Mouse (Mus musculus): ENCODE data around the gene Trim46.
A peak's percentile ranks its signal among the peaks of the same experiment; 100 is the strongest.

Trim46 gene

DNA sequence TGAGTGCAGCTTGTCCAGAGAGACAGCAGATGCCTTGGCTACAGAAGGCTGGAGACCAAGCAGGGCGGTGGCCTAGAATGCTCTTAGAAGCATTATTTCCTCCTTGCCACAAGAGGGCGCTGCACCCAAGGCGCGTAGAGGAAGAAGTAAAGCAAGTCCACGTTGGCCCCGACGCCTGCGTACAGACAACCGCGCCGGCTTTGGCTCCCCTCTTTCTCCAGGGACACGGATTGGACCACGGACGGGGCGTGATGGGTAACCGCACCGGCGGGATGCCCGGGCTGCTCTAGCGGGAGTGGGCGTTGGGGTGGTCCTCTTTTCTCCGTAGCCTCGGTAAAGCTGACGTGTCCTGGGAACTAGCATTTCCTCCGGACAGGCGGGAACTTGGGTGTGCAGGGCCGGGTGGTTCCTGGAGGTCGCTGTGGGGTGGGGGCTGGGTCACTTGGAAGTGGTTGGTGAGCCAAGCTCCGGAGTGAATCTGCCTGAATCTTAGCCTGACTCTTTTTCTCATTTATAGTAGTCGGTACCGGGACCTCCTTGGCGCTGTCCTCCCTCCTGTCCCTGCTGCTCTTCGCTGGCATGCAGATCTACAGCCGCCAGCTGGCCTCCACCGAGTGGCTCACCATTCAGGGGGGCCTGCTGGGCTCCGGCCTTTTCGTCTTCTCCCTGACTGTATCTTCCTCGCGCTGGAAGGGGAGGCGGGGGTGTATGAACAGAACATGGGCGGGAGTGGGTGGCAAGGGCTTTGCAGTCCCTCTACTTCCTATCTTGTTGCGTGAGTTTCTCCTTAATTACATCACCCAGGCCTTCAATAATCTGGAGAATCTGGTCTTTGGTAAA lies at the start of gene Trim46:
TSS of gene Trim46 (minus strand) at position 49 of the 840 bp plus-strand sequence.
- peak; percentile 92 for DNase-seq

DNA sequence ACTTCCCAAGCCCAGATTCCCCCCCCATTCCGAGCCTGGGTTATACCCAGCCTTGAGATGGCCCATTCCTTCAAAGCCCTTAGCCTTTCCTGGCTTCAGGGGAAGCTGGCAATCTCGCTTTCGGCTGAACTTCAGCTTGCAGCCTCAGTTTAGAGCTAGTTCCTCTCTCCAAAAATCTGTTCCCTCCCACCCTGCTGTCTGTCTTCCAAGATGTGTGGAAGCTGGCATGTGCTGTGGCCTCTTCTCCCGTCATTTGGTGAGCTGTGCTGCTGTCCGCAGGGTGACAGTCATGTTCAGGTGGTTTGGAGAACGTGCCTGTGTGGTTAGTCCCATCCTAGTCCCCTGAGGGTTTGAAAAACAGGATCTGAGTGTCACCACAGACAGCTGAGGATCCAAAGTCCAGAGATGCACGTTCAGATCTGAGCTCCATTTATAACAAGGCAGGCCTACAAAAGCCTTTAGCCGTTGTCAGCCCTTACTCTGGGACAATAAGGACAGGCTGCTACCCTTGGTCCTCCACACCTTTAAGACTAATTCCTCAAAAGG lies 49.6 kb upstream of the Trim46 start:
- no peak for DNase-seq

DNA sequence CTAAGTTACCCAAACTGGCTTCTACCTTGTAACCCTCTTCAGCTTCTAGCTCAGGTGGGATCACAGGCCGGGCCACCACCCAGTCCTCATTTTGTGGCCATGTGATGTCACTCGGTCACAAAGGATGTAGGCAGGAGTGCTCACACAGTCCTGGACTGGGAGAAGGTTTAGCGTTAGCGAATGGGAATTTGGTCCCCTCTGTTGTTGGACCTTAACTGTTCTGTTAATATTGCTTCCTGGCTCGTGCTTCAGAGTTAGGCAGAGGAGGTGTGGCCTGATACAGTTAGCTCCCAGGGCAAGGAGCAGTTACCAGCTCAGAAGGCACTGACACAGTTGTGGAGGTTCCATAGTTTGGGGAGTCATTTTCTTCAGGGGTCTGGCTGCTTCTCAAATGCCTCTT lies 48.1 kb upstream of the Trim46 start:
- no peak for DNase-seq

DNA sequence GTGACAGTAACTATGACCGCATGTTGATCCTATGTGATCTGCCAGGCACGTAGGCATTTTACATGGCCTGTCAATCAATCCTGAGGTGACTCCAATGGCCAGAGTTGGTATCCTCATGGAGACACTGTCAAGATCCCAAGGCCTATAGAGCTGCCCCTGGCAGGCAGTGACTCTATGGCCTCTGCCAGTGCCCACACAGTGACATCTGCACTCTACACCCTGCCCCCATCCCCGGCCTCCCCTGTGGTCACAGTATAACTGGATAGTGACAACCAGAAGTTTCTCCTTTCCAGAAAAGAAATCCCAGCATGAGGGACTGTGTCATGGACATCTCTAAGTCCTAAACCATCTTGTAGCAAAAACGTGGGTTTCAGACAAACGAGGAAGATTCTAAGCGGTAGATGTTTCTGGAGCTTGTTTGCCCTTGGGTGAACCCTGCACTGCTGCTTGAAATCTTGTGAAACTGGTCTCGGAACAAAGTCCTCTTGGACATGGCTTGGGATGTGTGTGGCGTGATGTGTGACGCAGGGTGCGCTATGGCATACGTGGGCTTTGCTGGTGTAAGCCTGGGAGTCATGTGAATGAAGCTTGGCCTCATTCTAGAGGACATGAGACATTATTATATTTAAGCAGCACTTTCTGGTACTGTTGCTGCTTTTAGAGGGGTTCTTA lies 47.3 kb upstream of the Trim46 start:
- no peak for DNase-seq

DNA sequence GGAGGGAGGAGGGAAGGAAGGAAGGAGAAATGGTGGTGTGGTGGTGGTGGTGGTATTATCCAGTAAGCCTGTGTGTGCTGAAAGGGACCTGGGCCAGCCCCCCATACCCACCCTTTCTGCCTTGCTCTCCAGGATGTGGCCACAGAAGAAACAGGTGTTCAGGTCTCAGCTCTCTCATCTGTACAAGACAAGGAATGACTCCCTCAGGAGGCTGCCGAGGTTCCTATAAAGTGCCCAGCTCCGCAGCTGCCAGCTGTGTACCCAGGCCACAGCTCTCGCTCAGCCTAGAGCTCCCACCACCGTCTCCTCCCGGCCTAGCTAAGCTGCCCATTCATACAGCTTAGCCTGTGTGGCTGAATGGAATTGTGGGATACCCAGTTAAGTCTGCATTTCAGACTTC lies 46.2 kb upstream of the Trim46 start:
- no peak for DNase-seq

DNA sequence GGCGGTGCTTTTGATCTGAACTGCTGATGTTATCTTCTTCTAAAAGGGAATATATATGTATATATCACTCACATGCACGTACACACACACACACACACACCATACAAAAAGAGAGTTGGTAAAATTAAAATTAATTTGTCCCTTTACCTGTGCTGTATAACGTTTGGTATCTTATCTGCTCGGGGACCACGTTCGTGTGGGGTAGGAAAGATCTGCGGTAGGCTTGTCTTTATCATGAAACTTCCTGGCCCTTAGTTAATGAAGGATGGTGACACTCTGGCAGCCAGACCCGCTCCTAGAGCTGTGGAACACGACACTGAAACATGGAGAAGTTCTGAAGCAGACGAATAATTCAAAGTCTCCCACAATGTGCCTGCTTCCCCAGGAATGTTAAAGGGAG lies 45.8 kb upstream of the Trim46 start:
- DNase-seq = no peak

DNA sequence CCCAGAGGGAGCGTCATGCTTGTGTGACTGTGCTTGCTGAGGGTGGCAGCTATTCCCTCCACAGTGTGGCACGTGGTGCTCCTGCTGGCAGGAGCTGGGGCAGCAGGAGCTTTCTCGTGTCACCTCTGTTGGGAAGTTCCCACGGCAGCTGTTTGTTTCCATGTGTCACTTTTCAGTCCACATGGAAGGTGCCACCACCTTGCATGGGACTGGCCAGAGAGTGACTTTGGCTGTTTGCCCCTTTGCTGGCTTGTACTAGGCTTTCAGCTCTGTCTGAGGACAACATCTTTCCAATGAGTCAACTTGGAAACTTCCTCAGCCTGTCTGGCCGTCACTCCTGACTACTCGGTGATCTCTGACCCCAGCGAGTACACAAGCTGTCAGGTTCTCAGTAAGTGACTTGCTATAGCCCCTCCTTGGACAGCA lies 42.4 kb upstream of the Trim46 start:
- DNase-seq = no peak

DNA sequence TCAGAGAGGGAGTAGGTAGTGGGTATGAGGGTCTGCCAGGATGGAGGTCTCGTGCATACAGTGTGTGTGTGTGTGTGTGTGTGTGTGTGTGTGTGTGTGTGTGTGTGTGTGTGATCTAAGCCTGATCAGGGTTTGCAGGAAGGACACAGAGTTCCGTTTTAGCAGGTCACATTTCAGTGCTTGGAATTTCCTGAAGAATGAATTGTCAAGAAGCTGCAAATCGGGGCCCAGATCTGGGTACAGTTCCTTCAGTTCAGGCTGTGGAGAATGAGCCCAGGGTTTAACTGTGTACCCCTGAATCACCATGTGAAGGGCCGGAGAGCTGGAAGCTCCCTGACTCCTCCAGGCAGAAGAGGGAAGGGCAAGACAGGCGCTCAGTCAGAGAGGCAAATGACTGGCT lies 41.2 kb upstream of the Trim46 start:
- DNase-seq = no peak

DNA sequence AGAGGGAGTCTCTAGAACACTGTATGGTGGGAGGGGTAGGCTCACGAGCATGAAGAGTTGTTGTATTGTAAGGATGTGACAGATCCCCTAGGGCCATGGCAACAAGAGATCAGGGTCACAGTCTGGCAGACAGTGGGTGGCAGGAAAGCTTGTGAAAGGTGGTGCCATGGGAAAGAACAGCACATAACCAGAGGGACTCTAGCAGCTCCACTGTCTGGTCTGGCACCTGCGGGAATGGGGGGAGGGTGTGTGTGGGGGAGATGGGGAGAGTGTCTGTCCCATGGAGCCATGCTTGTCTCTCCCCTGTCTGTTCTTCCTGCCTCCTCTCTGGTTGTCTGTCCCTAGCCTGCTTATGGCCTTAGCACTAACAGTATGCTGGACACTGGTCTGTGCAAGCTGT lies 39.4 kb upstream of the Trim46 start:
- DNase-seq = no peak

DNA sequence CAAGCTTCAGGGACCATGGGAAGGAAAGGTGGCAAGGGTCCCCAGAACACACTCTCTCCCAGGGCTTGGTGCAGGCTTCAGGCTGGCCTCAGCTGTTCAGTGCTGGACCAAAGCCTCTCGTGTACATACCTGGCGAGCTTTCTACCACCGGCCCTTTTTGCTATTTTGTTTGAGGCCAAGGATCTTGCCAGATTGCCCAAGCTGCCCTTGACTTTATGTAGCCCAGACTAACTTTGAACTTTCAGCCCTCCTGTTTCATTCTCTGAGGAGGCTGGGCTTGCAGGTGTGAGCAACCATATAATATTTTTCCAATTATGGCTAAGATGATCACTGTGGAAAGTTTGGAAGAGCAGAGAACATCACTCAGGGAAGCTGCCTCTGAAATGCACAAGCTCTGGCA lies 38.2 kb upstream of the Trim46 start:
- DNase-seq = no peak

DNA sequence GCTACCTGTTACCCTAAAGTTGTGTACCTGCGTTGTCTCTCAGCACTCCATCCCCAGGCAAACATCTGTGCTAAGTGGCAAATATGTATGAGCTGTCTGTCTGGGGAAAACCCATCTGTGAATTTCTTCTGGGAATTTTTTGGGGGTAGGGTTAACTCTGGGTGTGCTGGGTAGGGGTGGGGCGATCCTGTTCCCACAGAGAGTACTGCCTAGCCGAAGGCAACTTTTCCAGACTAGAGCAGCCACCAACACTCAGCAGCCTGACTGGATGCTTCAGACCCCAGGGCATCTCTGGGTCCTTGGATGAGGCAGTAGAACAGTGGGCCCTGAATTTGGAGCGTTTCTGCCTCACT lies 36.2 kb upstream of the Trim46 start:
- DNase-seq = no peak

DNA sequence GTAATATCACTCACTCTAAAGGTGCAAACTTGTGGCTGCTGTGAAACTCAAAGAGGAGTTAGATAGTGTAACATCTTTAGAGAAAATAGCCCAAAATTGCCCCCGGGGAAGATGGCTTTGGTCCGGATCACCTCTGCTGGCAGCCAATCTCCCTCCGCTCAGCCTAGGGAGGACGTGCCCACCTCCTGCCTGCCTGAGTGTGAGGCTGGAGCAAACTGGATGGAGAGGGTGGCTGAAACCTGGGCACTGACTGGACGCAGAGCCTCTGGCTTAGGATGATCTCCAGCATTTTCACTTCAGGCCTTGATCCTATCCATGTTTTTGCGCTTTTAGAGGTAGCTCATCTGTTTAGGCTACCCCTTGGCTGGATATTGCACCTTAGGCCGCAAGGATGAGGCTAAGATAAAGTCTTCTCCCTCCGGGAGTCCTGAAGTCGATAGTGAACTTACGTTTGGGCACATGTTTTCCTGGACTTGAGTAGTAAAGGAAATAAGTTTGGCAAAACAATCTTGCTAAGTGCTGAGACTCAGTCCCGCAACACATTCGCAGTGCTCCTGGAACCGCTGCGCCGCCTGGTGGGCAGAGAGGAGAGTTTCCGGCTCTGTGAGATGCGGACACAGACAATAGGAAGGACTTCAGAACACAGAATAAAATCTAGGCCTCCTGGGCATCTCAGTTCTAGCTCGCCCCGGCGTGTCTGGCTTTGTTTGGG lies 35.6 kb upstream of the Trim46 start:
- peak; percentile 90 to 91 for DNase-seq

DNA sequence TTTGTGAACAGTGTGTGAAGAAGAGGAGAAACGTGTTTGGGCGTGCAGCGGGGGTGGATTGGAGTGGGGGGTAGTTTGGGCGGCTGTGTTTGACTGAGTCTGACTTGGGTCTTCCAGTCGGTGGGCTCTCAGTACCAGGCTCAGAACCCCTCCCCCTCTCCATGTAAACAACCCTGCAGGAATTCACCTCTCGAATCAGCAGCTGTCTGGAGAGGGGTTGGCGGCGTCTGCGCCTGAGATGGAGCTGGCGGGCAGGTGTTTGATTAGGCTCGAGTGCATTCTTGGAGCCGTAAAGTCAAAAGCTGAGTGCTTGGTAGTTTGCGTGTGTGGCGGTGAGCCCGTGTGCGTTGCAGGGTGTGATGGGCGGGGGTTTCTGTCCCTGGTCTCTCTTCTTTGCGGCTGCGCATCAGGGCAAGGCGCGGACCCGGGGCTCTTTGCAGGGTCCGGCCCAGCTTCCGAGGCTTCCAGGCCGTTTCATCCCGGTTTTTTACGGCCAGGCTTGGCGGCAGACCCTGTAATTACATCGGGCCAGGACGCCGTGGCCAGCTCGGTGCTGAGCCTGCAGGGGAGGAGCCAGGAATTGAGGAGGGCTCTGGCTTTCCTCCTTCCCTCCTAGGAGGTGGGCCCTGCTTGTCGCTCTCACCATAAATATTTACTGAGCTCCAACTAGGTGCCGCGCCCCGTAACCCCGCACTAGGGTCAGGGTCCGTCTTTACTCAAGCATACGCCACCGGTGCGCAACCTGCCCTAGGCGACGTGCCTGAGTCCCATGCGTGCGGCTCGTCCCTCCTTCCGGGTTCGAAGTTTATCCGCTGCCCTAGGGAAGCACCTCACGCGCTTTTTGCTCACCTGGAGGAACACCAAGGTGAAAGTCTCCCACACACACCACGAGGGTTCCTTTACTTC lies 34.8 kb upstream of the Trim46 start, which contains the start of gene Efna1:
TSS of gene Efna1 (minus strand) at position 537 of the 906 bp plus-strand sequence.
- peak; percentile 77 to 90 for DNase-seq

DNA sequence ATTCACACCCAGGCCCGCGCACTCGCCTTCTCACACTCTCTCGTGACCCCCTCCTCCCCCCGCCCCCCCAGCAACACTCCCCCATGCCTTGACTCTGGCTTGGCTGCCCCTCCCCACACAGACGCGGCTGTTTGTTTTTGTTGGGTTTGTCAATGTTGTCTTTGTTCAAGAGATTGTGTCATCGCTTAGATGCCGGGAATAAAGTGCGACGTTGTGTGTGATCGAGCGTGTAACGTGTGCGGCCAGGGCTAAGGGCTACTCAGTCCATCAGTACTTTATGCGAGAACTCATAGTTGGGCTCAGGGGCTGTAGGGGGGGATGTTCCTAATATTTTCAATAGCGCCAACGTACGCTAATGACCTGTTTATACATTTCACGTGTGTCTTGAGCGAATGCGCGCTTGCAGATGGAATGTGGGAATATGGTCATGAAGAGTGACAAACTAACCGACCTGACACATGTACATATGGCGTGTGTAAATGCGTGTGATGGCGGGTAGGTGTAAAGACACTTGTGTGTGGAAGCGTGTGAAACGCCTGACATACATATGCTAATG lies 34.0 kb upstream of the Trim46 start:
- peak; percentile 56 to 72 for DNase-seq

DNA sequence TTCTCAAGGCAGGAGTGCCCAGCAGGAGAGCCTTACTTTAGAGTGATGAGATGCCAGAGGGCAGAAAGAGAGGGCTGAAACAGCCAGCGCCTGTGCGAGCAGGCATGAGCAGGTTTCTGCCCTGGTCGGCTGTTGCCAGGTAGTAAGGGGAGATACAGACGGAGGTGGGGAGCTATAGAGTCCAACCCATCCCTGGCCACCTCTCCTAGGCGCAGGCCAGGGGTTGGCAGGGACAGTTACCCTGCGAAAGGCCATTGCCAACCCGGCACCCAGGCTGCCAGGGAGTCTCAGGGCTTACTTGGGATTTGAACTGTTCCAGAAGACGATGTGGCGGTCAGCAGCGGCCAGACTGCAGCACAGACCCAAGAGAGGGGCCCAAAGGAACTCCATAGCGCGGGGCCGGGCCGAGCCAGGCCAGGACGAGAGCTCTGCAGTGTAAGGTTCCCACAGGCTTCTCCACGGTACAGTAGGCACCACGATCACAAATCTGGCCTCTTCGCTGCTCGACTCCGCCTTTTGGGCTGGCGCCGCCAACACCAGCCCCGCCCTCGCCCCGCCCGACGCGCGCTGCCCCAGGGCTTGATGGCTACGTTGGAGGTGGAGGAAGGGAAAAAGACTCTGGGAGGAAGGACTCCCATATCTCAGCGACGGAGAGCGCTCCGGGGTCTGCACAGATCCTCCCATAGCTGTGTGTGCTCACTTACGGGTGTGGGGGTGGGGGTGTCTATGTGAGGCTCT lies 33.2 kb upstream of the Trim46 start:
- DNase-seq = peak; percentile 91 to 93

DNA sequence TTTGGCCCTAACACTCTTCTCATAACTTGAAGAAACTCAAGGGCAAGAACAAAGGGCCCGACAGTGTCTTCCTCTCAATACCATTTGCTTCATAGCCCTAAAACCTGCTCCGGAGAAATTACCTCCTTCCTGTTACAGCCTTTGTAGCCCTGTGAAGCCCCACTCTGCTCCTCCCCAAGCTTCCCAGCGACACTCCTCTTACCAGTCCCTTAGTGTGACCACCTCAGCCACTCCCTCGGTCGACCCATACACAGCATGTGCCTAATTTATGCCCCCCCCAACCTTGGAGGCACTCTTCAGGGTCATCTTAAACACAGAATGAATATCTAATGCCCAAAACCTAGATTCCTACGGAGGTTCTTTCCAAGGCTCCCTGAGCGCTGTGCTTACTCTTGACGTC lies 32.5 kb upstream of the Trim46 start:
- peak in 1 of 2 experiments; percentile 10 for DNase-seq

DNA sequence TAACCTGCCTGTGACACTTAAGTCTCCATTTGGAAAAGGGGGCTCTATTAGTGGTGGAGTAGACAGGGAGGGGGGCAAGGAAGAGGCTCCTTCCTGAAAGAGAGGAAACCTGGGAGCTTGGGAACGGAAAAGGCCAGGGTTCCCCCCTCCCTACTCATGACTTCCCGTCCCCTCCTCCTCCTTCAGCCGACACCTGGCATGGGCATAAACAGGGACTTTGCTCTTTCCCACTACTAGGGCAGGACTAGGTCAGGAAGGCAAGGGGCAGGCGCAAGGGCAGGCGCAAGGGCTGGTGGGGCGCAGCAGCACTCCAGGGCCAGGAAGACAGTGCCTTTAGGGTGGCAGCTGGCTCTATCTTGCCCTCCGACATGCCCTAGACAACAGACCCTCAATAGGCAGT lies 32.0 kb upstream of the Trim46 start:
- DNase-seq = peak; percentile 71 to 85

DNA sequence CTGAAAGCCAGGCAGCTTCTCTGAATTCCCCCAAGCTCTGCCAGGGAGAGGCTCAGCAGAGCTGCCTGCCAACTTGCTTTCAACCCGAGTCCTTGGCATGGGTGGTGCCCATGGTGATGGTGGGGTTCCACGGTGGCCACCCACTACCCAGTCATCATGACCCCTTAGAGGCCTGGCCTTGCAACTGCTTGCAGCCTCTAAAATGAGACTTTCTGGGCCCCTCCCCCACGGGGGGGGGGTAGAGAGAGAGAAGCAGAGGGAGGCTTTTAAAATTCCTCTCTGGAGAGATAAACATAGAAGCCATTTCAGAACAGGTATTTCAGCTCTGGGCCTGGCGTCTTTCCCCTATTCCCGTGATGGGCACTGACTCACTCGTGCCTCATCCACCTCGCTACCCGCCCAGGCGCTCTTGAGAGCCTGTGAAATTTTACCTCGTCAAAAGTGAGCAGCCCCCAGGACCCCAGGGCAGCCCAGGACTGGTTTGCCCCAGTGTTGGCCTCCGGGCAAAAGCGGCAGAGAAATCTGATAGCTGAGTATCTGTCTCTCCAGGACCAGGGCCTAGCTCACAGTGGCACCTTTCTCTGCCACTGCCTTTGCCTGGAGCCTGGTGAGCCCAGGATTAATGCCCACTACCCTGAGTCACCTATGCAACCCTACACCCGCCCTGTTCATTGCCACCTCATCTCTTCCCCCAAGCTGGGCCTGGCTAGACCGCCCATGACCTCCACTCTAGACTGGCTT lies 31.3 kb upstream of the Trim46 start:
- peak; percentile 53 to 68 for DNase-seq

DNA sequence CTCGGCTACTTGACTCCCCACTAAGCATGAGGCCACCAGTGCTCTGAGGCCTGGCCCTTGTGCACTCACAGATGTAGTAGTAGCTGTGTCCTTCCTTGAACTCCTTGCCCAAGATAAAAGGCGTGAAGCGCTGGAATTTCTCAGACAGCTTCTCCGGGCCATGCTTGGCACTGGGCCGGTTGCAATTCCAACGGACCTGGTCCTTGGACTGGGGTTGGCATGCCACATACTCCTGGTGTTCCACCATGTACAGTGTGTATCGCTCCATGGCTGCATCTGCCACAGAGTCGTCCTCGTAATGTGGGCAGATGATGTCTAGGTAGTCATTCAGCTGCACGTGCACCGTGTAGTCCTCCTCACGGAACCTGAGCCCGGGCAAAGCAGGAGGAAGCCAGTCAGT lies 30.0 kb upstream of the Trim46 start:
- no peak for DNase-seq

DNA sequence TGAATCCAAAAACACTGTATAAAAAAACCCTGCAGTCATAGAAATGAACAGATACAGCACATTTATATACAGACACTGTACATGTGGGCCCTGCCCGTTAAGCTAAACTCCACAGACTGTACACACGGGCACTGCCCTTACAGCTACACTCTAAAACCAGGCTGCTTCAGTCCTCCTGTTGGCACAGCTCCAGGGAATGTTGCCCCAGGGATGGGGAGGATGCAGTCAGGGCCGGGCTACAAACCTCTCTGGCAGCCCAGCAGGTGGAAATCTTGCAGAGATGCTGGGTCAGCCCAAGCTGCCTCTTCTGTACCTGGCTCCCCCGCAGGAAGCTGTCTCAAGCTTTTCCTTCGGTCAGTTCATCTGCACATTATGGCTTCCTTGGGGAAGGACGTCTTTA lies 25.7 kb upstream of the Trim46 start:
- DNase-seq = peak; percentile 47 to 61

DNA sequence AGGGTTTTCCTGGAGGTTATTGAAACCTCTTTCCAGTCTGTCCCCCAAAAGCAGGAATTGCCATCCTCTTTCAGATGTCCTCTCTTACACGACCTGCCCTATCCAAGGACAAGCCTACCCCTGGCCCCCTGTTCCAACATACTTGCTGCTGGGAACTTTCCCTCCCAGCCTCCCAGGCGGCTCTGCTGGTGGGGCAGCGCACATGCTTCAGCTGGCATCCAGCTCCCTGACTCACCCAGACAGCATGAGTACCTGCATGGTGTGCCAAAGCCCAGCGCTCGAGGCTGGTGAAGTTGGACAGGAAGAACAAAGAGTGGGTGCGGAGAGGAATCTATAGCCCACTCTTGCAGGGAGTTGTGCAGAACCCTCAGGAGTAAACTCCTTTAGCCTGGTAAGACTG lies 24.8 kb upstream of the Trim46 start:
- peak; percentile 47 to 64 for DNase-seq
